Mouse (Mus musculus) intestine, embryonic 14.5 days (tissue): Measurements from ENCODE around the gene Hist1h2ba. TPM values are rescaled to one million over a fixed set of nuclear protein-coding genes. Genes with fewer than 3 reads are reported as not detected.

Experiments used
- ATAC-seq: fragments of 200-750 bp; cut with Nextera tagmentation; replicated peaks from 2 replicates; pipeline ENCODE4 v1.8.0; 2017; ENCODE audit warnings: low read depth, moderate number of reproducible peaks, moderate TSS enrichment, moderate library complexity; ENCODE audit not compliant: low FRiP score, low TSS enrichment
- DNase-seq: peaks from one replicate; pipeline ENCODE4 v3.0.0-alpha.2; 2018; ENCODE audit warnings: low spot score
- H3K27ac ChIP-seq: fragments of 300-500 bp; sonication (generic); 2 replicates; pipeline ENCODE4 v1.5.1; 2014; ENCODE audit warnings: low read depth, mild to moderate bottlenecking, control low read depth
- H3K27me3 ChIP-seq: fragments of 300-500 bp; sonication (generic); replicated peaks from 2 replicates; pipeline ENCODE4 v1.6.1; 2014; ENCODE audit warnings: low read length, control low read depth; ENCODE audit not compliant: control insufficient read depth, insufficient read depth
- H3K36me3 ChIP-seq: fragments of 300-500 bp; sonication (generic); 2 replicates; pipeline ENCODE4 v1.6.1; 2014; ENCODE audit warnings: low read length, control low read depth; ENCODE audit not compliant: control insufficient read depth, insufficient read depth
- H3K4me1 ChIP-seq: fragments of 300-500 bp; sonication (generic); replicated peaks from 2 replicates; pipeline ENCODE4 v1.6.1; 2014; ENCODE audit warnings: low read length, control low read depth, mixed read lengths; ENCODE audit not compliant: control insufficient read depth, insufficient read depth
- H3K4me2 ChIP-seq: fragments of 300-500 bp; sonication (generic); 2 replicates; pipeline ENCODE4 v1.6.1; 2014; ENCODE audit warnings: low read length
- H3K4me3 ChIP-seq: fragments of 300-500 bp; sonication (generic); 2 replicates; pipeline ENCODE4 v1.5.1; 2014; ENCODE audit warnings: low read depth, low read length, control low read depth, mixed read lengths
- H3K9ac ChIP-seq: fragments of 300-500 bp; sonication (generic); 2 replicates; pipeline ENCODE4 v1.6.1; 2014; ENCODE audit warnings: mild to moderate bottlenecking, low read length
- H3K9me3 ChIP-seq: fragments of 300-500 bp; sonication (generic); 2 replicates; pipeline ENCODE4 v1.6.1; 2016; ENCODE audit warnings: low read length, control low read depth; ENCODE audit not compliant: control insufficient read depth
- WGBS: fragments of 180-500 bp; shearing (Covaris S2); extraction: QIAGEN DNeasy Blood & Tissue Kit; methylation state at CpG from one replicate; pipeline ENCODE4 v1.1.7; 2014; 5-methylcytosine and 5-hydroxymethylcytosine counted together
- polyA plus RNA-seq: library from polyadenylated mRNA; unstranded; fragments of >200 nt; fragmentation: Nextera tagmentation; extraction: Ambion mirVana; gene quantifications from 2 replicates; pipeline ENCODE4 v1.2.1, GENCODE M21; 2014

Gene Hist1h2ba
- polyA plus RNA-seq, 1 experiment from 2014 or later = not detected

DNA sequence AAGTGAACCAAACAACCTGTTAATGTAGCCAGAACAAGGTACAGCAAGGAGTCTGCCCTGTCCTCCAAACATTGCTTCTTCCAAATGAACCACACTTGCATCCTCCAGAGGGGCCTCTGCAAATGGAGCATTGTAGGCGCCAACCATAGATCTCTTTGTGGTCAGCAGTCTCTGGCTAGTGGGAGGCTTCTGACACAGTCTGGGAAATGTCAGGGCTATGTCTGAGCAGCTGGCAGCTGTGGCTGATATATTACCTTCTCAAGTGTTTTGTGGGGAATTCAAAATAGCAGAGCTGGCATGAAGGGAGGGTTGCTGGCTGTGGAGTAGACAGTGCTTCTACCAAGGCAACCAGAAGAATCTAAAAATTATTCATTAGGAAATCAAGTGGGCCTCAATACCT, 17.8 kb downstream of the Hist1h2ba start:
- H3K36me3 ChIP-seq = no peaks in the 10 kb centered on the region
- ATAC-seq (no peak), DNase-seq (no peak)
- peaks cover 9% of the 10 kb centered on the region for H3K4me1 ChIP-seq
- H3K4me3 ChIP-seq = no peak overlapping the region
- no peaks in the 10 kb centered on the region for H3K9me3 ChIP-seq
- H3K4me2 ChIP-seq = no peak overlapping the region
- no peak overlapping the region for H3K9ac ChIP-seq
- no peak overlapping the region for H3K27ac ChIP-seq
- H3K27me3 ChIP-seq = no peaks in the 10 kb centered on the region
- 65% methylated on average over 1 of the region's 1 CpGs for WGBS

DNA sequence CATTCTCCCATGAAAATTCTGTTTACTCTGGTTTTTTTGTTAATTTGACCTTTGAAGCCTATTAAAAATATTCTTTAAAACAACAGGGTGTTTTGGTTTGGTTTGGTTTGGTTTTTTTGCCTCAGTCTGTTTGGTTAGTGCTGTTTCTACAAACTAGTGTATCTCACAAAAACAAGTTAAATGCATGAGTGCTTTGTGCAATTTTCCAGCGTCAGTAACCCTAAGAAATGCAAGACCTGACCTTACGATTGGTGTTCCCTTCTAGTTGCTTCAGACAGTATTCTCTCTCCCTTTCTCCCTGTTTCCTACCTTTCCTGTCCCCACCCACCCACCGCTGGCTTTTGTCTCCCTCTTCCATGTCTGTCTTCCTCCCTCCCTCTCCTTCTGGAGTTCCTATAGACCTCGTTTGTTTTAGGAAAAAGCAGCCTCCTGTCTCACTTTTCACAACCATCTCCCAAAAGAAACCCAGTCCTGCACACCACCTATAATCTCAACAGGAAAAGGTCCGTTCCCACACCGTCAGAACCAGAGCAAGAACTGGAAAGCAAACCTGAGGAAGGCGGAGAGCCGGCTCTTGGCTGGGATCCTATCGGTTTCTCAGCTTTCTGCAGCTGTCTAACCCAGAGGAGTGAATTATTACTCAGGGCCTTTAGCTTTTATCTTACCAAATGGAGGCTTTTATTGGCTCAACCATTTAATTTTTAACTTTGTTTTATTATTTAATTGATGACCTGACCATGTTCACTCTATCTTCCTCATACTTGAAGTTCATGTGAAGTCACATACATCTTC, 19.4 kb downstream of the Hist1h2ba start, which contains the start of gene Slc17a4:
Slc17a4 (minus strand) TSS at position 634 of the 792 bp plus-strand sequence.
- no peaks in the 10 kb centered on the region for H3K9me3 ChIP-seq
- peaks cover 9% of the 10 kb centered on the region for H3K4me1 ChIP-seq
- ATAC-seq (no peak; the same call in 1 of the 2 replicates), DNase-seq (peak; percentile 68)
- peak within 1 kb of the TSS; percentile 71 for H3K27ac ChIP-seq
- no peaks in the 10 kb centered on the region for H3K36me3 ChIP-seq
- peak within 1 kb of the TSS; percentile 42 for H3K4me2 ChIP-seq
- no peaks in the 10 kb centered on the region for H3K27me3 ChIP-seq
- H3K4me3 ChIP-seq = peak within 1 kb of the TSS; percentile 27
- WGBS = 39% methylated on average over 9 of the region's 9 CpGs
- no peak within 1 kb of the TSS for H3K9ac ChIP-seq

- H3K27ac ChIP-seq = peak overlapping the region; percentile 71
- peak overlapping the region; percentile 42 for H3K4me2 ChIP-seq
- no peaks in the 10 kb centered on the region for H3K9me3 ChIP-seq
- H3K27me3 ChIP-seq = no peaks in the 10 kb centered on the region
- WGBS = 22% methylated on average over 6 of the region's 6 CpGs
- H3K9ac ChIP-seq = no peak overlapping the region
- peaks cover 9% of the 10 kb centered on the region for H3K4me1 ChIP-seq
- peak; percentile 43; the same call in 1 of the 2 replicates for ATAC-seq
- H3K4me3 ChIP-seq = peak overlapping the region; percentile 27
- DNase-seq = peak; percentile 59
- H3K36me3 ChIP-seq = no peaks in the 10 kb centered on the region
These were observed 20.1 kb downstream of the Hist1h2ba start for GRCm38 (mm10) chr13:23913791-23914306.

DNA sequence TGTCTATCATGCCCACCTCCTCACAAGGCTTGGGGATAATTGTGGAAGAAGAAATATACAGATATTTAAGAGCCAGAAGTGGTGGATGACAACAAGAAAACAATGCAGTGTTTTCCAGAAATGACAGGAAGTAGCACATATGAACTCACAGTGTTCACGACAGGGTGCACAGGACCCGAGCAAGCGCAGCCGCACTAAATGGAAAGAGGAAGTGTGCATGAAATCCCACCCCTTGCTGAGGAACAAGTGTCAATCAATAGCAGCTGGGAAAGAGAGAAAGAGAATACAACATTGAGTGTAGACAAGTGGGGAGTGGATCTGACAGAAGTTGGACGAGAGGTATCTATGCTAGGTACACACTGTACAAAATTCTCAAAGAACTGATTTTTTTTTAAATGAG, 22.6 kb downstream of the Hist1h2ba start:
- H3K4me1 ChIP-seq = peaks cover 9% of the 10 kb centered on the region
- DNase-seq = no peak
- no peaks in the 10 kb centered on the region for H3K27me3 ChIP-seq
- no peak overlapping the region for H3K9ac ChIP-seq
- H3K4me3 ChIP-seq = no peak overlapping the region
- 89% methylated on average over 5 of the region's 5 CpGs for WGBS
- no peak for ATAC-seq
- H3K9me3 ChIP-seq = no peaks in the 10 kb centered on the region
- H3K4me2 ChIP-seq = no peak overlapping the region
- H3K27ac ChIP-seq = no peak overlapping the region
- H3K36me3 ChIP-seq = no peaks in the 10 kb centered on the region

DNA sequence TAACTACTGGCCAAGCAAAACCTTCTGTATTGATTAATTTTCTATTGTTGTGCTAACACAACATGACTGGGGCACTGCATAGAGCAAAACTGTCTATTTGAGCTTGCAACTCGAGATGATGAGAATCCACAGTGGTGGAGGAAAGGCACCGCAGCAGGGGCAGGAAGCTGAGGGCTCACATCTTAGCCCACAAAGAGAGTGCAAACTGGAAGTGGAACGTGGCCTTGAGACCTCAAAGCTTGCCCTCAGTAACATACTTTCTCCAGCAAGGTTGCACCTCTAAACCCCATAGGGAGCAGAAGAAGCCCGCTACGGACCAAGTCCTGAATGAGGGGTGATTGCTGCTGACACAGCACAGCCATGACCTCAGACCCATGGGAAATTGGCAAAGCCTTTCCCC, 23.8 kb downstream of the Hist1h2ba start:
- ATAC-seq (no peak), DNase-seq (no peak)
- Histone ChIP-seq H3K9me3 (no peaks in the 10 kb centered on the region), H3K27ac (no peak overlapping the region), H3K36me3 (no peaks in the 10 kb centered on the region), H3K9ac (no peak overlapping the region), H3K27me3 (no peaks in the 10 kb centered on the region), H3K4me3 (no peak overlapping the region), H3K4me2 (no peak overlapping the region), H3K4me1 (no peaks in the 10 kb centered on the region; the same call in 1 of the 2 replicates)
- 74% methylated on average over 5 of the region's 5 CpGs for WGBS

DNA sequence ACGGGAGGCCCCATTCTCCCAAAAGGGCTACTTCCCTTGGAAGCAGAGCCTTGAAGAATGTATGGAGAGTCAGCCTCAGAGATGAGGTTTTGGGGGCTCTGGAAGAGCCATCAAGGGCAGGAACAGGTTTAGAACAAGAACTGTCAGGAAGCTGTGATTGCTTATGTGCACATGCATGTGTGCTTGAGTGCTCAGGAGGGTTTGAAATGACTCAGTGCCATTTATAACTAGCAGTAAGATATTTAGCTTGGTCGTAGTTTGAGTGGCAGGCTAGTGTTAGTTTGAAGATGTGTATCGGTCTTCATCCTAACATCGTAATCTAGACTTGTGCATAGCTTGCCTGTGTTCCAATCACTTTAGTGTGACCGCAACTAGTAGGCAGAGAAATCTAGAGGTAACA, 27.1 kb downstream of the Hist1h2ba start:
- no peak overlapping the region for H3K4me2 ChIP-seq
- H3K36me3 ChIP-seq = no peaks in the 10 kb centered on the region
- H3K27ac ChIP-seq = no peak overlapping the region
- no peaks in the 10 kb centered on the region for H3K4me1 ChIP-seq
- no peaks in the 10 kb centered on the region for H3K27me3 ChIP-seq
- no peak for ATAC-seq
- no peak overlapping the region for H3K4me3 ChIP-seq
- H3K9me3 ChIP-seq = no peaks in the 10 kb centered on the region
- WGBS = 93% methylated on average over 5 of the region's 5 CpGs
- no peak for DNase-seq
- H3K9ac ChIP-seq = no peak overlapping the region

DNA sequence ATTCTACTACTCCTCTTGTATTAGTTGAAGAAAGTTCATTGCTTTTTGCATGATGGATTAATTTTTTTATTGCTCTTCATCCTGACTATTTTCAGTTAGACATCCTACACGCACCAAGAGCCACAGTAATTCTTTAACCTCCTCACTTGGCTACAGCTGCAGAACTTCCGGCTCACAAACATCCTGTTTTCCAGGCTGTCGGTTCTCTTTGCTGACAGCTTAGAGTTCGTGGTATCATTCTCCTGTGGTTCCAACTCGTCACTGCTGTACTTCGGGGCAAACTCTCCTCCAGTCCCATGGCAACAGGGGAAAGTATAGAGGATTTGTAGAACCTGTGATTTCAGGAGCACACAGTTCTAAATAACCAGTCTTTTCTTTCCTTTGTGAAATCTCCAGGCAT, 35.7 kb downstream of the Hist1h2ba start:
- H3K4me1 ChIP-seq = no peaks in the 10 kb centered on the region
- 47% methylated on average over 6 of the region's 6 CpGs for WGBS
- no peaks in the 10 kb centered on the region for H3K9me3 ChIP-seq
- no peak overlapping the region for H3K9ac ChIP-seq
- no peak overlapping the region for H3K4me2 ChIP-seq
- H3K4me3 ChIP-seq = no peak overlapping the region
- H3K27me3 ChIP-seq = no peaks in the 10 kb centered on the region
- H3K36me3 ChIP-seq = no peaks in the 10 kb centered on the region
- ATAC-seq = no peak
- H3K27ac ChIP-seq = no peak overlapping the region
- DNase-seq = no peak

DNA sequence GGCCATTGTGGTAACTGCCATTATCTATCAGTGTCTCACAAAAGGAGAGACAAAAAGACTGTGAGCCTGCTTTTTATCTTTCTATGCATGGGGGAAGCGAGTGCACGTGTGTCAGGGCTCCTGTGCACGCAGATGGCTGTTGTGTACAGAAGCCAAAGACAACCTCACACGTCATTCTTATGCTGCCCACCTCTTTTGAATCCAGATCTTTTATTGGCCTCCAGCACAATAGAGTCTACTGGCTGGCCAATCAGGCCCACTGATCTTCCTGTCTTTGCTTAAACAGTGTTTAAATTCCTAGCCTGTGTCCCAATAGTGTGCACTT, 40.7 kb downstream of the Hist1h2ba start:
- no peak for ATAC-seq
- H3K9me3 ChIP-seq = no peaks in the 10 kb centered on the region
- H3K27ac ChIP-seq = no peak overlapping the region
- no peaks in the 10 kb centered on the region for H3K27me3 ChIP-seq
- no peak overlapping the region for H3K9ac ChIP-seq
- H3K4me2 ChIP-seq = no peak overlapping the region
- 44% methylated on average over 4 of the region's 4 CpGs for WGBS
- no peak overlapping the region for H3K4me3 ChIP-seq
- DNase-seq = no peak
- no peaks in the 10 kb centered on the region for H3K36me3 ChIP-seq
- no peaks in the 10 kb centered on the region for H3K4me1 ChIP-seq
